Mouse (Mus musculus): Measurements from ENCODE around the gene Tmem223.

DNA sequence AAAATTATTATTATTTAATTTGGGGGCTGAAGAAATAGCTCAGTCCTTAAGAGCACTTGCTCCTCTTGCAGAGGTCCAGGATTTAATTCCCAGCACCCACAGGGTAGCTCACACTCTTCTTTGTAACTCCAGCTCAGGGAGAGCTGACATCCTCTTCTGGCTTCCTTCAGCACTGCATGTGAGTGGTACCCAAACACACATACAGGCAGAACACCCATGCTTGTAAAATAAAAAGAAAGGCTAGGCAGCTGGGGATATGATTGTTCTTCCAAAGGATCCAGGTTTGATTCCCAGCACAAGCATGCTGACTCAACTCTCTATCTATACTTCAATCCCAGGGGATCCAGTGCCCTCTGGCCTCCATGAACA is 28.1 kb downstream of the Tmem223 start:
- TF ChIP-seq CTCF (conservative IDR thresholded peaks at IDR 0.05; ENCODE audit: insufficient read depth, insufficient read length, low read depth, low read length) = no peak
- TF ChIP-seq POLR2A (IDR thresholded peaks at IDR 0.05; ENCODE audit: low read depth, low read length) = no peak

Measured in kidney, adult 2 months (tissue).